Mouse (Mus musculus): ENCODE data around the gene Zgrf1. TPM values are rescaled to one million over a fixed set of nuclear protein-coding genes. Genes with fewer than 3 reads are reported as not detected.

Gene Zgrf1
- total RNA-seq, 2 experiments from 2014 or later, result 0.77 to 0.78 TPM

DNA sequence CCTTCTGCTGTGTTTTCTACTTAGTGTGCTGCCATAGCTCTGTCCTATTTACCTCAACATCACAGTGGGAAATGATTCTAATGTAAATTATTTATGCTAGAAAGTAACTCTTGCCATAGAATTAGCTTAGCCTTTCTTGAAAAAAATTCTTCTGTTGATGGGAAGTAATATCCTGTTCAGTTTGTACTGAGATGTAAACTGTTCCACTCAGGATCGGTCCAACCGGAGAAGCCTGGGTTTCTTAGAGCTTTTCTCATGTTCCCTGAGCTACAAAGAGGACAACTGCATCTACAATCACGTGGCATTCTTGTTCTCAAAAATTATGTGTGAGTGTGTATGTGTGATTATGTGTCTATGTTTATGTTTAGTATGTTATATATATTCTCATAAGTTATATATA is 24.1 kb upstream of the Zgrf1 start:
- H3K4me3 ChIP-seq, result no peak overlapping the region
- no peak overlapping the region for H3K27ac ChIP-seq
- DNase-seq, result no peak
- intact Hi-C loops (cut with DNase I), result no loop called here
- no peak for TF ChIP-seq CTCF (IDR thresholded peaks at IDR 0.05)

DNA sequence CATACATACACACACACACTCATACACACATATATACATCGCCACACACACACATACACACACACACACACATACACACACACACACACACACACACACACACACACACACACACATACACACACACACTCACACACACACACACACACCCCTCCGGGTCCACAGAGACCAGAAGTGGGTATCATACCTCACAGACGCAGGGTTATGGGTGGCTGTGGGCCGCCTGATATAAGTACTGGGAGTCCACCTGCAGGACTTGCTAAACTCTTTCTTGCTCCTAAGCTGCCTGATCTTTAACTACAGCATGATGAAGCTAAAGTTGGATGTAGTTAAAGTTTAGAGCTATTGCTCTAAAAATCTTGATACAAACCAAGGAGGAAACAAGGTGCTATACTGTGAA is 23.5 kb upstream of the Zgrf1 start:
- Histone ChIP-seq H3K4me3 (no peak overlapping the region), H3K27ac (no peak overlapping the region)
- no peak for DNase-seq
- intact Hi-C loops (cut with DNase I), result no loop called here
- TF ChIP-seq CTCF (IDR thresholded peaks at IDR 0.05), result no peak

DNA sequence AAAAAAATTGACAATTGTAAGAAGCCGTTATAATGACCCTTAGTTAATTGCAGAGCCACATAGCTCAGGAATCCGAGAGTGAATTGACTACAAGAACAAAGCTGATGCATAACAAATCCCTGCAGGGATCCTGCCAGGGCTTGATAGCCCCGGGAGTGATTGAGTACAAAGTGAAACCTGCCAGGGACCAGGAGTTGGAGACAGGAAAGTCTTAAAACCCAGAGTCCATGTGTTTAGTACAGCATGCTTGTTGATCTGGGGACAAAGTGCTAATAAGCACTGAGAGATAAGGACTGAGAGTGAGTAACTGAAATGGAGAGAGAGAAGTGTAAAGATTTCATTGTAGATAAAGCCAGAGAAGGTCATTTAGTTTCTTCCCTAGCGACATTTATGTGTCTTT is 23.0 kb upstream of the Zgrf1 start:
- DNase-seq, result no peak
- intact Hi-C loops (cut with DNase I), result no loop called here
- no peak for TF ChIP-seq CTCF (IDR thresholded peaks at IDR 0.05)
- Histone ChIP-seq H3K4me3 (no peak overlapping the region), H3K27ac (no peak overlapping the region)

DNA sequence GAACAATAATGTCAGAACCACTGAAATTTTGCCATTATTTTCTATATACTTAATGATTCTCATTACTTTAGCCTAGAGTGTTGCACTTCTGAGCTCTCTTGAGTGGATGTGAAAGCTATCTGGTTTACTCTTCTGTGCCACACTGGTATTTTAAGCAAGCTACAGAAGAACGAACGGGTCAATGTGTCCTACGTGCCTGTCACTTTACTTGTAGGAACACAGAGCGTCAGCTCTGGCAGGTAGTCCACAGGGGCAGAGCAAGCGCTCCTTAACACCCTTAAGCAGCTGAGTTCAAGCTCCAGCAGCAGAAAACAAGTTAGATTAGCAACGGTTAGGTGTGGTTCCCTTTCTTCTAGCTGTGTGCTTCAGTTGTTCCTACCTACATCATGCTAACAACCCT is 14.1 kb upstream of the Zgrf1 start:
- TF ChIP-seq CTCF (IDR thresholded peaks at IDR 0.05), result no peak
- intact Hi-C loops (cut with DNase I), result loop anchor here (5.0 kb wide), 1 partner anchor 42 kb away; the partner anchor contains the start of gene Ank2
- H3K27ac ChIP-seq, result peak overlapping the region; percentile 43
- peak; percentile 20 for DNase-seq
- H3K4me3 ChIP-seq, result no peak overlapping the region

DNA sequence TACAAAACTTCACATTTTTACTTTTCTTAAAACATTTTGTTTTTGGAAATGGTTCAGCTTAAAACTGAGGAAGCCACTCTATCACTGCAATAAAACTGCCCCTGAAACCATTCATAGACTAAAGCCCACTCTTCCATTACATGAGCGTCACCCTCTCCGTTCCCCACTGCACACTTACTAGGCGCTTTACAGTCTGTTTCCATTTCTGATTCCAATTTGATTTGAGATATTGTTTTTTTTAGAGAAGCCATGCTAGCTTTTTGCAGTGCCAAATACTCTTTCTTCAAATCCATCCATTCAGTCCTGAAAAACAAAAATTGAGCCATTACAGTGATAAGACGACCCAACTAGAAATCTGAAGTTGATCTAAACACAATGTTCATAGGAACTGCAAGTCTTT is 9.3 kb upstream of the Zgrf1 start:
- intact Hi-C loops (cut with DNase I), result no loop called here
- H3K4me3 ChIP-seq, result no peak overlapping the region
- no peak for DNase-seq
- no peak for TF ChIP-seq CTCF (IDR thresholded peaks at IDR 0.05)
- no peak overlapping the region for H3K27ac ChIP-seq

DNA sequence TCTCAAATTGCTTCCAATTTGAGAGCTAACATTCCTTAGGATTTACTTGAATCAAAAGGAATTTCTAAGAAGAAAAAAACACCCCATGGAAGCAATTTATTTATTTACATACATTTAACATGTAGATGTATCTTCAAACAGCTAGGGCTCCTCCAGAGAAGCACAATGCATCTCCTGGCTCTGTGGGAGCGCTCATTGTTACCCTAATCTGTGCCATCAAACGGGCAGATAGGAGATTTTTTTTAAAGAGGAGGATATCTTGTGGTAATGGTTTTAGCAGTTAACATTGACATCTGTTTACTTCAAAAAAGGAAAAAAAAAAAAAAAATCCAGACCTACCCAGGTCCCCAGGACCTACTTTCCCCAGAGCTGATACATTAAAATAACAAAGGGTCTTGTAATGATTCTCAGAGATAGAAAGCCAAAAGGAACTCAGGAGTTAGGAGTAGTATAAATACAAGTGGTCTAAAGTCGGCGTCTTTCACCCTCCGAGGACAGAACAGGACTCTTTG is 8.6 kb upstream of the Zgrf1 start:
- no peak for TF ChIP-seq CTCF (IDR thresholded peaks at IDR 0.05)
- intact Hi-C loops (cut with DNase I), result no loop called here
- H3K4me3 ChIP-seq, result no peak overlapping the region
- no peak for DNase-seq
- no peak overlapping the region for H3K27ac ChIP-seq

DNA sequence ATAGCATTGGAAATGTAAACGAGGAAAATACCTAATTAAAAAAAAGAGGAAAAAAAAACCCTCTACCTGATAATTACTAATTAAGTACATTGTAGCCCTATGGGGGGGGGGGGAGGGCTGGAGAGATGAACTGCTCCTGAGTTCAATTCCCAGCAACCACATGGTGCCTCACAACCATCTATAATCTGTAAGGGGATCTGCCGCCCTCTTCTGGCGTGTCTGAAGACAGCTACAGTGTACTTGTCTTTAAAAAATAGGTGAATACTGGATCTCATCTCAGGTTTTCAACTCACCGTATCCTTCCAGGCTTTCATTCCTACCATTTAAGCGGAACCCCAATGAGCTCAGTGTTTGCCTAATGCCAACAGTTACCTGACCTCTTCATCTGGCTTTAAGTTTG is 5.4 kb upstream of the Zgrf1 start:
- Histone ChIP-seq H3K4me3 (no peak overlapping the region), H3K27ac (no peak overlapping the region)
- peak; percentile 26 for DNase-seq
- peak; percentile 63 for TF ChIP-seq CTCF (IDR thresholded peaks at IDR 0.05)
- intact Hi-C loops (cut with DNase I), result no loop called here

DNA sequence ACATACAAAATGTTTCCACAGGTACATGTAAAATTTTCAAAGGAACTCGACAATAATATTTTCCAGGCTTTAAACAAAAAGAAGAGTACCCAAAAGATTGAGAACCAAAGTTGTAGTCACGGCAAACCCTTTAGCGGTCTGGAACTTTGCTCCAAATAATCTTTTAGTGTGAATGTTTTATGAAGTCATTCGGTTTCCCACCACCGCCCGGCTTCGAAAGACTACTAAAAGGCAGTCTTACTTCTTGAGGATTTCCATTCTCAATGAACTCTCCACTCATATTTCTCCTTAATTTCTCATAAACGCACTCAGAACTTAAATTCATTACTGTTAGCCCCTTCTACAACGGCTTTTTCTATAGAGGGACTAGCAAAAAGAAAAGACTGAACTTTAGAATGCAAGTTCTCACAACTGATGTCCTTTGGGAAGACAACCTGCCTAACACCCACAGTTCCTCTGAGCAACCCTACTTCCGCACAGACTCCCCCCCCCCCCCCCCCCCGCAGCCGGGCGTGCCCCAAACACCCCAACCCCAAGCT is 786 bp upstream of the Zgrf1 start:
- H3K4me3 ChIP-seq, result peak overlapping the region; percentile 76
- no peak for DNase-seq
- no peak for TF ChIP-seq CTCF (IDR thresholded peaks at IDR 0.05)
- intact Hi-C loops (cut with DNase I), result loop anchor here (2.0 to 10.0 kb wide), 3 partner anchors 102 to 282 kb away; partner anchors contain the start of gene Ap1ar
- H3K27ac ChIP-seq, result peak overlapping the region; percentile 99

DNA sequence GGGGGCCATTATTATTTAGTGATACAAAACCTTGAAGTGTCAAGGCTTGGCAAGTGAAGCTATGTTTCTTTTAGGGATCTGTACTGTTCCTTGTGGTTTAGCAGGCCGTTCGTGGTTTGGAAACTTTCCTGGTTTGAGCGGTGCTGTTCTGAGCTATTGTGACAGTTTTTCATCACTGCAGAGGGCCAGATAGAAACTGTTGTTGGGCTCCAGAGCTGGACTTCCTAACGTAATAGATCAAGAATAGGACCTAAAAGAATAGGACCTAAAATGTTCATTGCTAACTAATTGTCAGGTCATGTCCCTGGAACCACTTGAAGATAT is 393 bp downstream of the Zgrf1 start:
- Histone ChIP-seq H3K4me3 (peak overlapping the region; percentile 76), H3K27ac (peak overlapping the region; percentile 99)
- no peak for DNase-seq
- intact Hi-C loops (cut with DNase I), result loop anchor here (2.0 to 10.0 kb wide), 3 partner anchors 103 to 281 kb away; partner anchors contain the start of gene Ap1ar
- TF ChIP-seq CTCF (IDR thresholded peaks at IDR 0.05), result no peak

DNA sequence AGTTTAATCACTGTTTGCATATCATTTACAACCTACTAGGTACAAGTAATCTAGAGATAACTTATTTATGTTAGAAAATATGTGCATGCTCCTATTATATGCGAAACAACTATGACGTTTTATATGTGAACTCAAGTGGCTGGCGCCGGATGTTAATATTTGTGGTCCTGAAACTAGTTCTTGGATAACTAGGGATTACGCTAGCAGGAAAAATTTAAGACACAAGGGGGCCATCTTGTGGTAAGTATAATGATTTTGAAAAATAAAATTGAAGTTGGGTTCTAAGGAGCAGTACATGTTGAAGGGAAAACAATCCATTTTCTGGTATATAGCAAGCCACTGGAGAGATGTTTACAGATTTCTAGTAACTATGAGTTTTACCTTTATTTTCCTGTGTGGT is 1.4 kb downstream of the Zgrf1 start:
- no peak overlapping the region for H3K4me3 ChIP-seq
- TF ChIP-seq CTCF (IDR thresholded peaks at IDR 0.05), result peak; percentile 47
- intact Hi-C loops (cut with DNase I), result loop anchor here (5.0 to 10.0 kb wide), 2 partner anchors 232 to 280 kb away; partner anchors contain the start of gene Ap1ar
- H3K27ac ChIP-seq, result no peak overlapping the region
- no peak for DNase-seq

DNA sequence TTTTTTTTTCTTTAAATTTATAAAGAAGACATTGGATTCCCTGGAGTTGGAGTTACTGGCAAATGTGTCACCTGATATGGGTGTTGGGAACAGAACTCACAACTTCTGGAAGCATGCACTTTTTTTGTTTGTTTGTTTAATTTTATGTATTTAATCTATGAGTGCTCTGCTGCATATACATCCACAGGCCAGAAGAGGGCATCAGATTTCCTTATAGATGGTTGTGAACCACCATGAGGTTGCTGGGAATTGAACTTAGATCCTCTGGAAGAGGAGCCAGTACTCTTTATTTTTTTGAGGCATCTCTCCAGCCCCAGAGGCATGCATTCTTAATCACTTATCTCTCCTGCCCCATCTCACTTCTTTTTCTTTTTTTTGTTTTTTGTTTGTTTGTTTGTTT is 4.9 kb downstream of the Zgrf1 start:
- TF ChIP-seq CTCF (IDR thresholded peaks at IDR 0.05), result peak; percentile 11; the same call in 1 of the 2 replicates
- H3K4me3 ChIP-seq, result no peak overlapping the region
- intact Hi-C loops (cut with DNase I), result loop anchor here (10.0 kb wide), 1 partner anchor 277 kb away; the partner anchor contains the start of gene Ap1ar
- DNase-seq, result no peak
- no peak overlapping the region for H3K27ac ChIP-seq

DNA sequence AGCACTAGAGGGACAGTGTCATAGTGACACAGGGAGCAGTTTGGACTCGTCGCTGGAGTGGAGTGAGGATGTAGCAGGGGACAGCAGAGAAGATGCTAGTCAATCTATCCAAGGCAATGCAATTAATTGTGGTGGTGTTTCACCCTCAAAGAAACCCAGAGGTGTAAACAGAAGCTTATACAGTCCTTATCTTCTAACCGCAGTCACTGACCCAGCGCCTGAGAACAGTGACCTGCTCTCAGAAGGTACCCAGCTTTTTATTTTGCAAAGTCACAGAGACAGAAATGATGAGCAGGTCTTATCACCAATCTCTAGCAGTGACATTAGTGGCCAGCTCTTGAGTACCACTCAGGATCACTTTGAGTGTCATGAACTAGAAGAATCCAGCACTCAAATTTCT is 9.7 kb downstream of the Zgrf1 start:
- no peak for DNase-seq
- intact Hi-C loops (cut with DNase I), result no loop called here
- no peak overlapping the region for H3K27ac ChIP-seq
- no peak for TF ChIP-seq CTCF (IDR thresholded peaks at IDR 0.05)
- H3K4me3 ChIP-seq, result no peak overlapping the region

DNA sequence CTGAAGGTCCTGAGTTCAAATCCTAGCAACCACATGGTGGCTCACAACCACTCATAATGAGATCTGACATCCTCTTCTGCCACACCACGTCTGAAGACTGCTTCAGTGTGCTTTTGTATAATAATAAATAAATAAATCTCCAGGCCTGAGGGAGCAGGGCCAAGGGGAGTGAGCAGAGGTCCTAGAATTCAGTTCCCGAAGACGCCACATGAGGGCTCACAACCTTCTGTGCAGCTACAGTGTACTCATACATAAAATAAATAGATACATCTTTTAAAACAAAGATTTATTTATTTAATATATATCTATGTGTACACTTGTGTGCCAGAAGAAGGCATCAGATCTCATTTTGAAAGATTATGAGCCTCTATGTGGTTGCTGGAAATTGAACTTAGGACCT is 11.8 kb downstream of the Zgrf1 start:
- DNase-seq, result no peak
- TF ChIP-seq CTCF (IDR thresholded peaks at IDR 0.05), result no peak
- Histone ChIP-seq H3K27ac (no peak overlapping the region), H3K4me3 (no peak overlapping the region)
- intact Hi-C loops (cut with DNase I), result no loop called here

DNA sequence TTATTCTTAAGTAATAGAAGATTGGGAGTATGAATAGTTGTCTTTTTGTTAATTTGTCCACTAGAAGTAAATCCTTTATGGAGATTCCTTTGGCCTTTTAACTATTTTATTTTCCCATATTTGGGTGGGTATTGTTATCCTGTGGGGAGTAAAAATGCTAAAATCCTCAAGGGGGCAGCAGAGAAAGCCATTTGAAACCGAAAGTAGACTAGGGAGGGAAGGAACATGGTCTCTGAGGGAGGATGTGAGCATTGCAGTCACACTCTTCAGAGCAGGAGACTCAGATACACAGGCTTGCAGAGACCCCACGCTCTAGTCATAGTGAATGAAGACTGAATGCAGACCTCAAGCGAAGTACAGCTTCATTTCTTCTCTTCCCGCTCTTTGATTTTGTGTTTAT is 19.3 kb downstream of the Zgrf1 start:
- peak; percentile 70 for TF ChIP-seq CTCF (IDR thresholded peaks at IDR 0.05)
- no peak for DNase-seq

More for the DNA sequence above, 19.3 kb downstream of the Zgrf1 start:
- Histone ChIP-seq H3K4me3 (peak overlapping the region; percentile 57), H3K27ac (peak overlapping the region; percentile 12; the same call in 1 of the 2 replicates)
- intact Hi-C loops (cut with DNase I), result loop anchor here (5.0 kb wide), 1 partner anchor 190 kb away; no protein-coding TSS in a partner anchor
